Mouse (Mus musculus) hindbrain, embryonic 16.5 days (tissue): ENCODE data around the gene Col27a1. TPM values are rescaled to one million over a fixed set of nuclear protein-coding genes. Genes with fewer than 3 reads are reported as not detected.

Experiments
- ATAC-seq: fragments of 200-750 bp; cut with Nextera tagmentation; 2 replicates; pipeline ENCODE4 v1.8.0; 2017; ENCODE audit warnings: moderate TSS enrichment, moderate library complexity
- H3K27ac ChIP-seq: fragments of 300-500 bp; sonication (generic); 2 replicates; pipeline ENCODE4 v1.5.1; 2014; ENCODE audit warnings: low read depth, mild to moderate bottlenecking, control low read depth, low read length, moderate library complexity
- H3K27me3 ChIP-seq: fragments of 300-500 bp; sonication (generic); replicated peaks from 2 replicates; pipeline ENCODE4 v1.6.1; 2014; ENCODE audit warnings: low read length; ENCODE audit not compliant: control insufficient read depth, insufficient read depth
- H3K36me3 ChIP-seq: fragments of 300-500 bp; sonication (generic); 2 replicates; pipeline ENCODE4 v1.6.1; 2014; ENCODE audit warnings: mild to moderate bottlenecking, low read length, moderate library complexity, mixed read lengths; ENCODE audit not compliant: control insufficient read depth, insufficient read depth
- H3K4me1 ChIP-seq: fragments of 300-500 bp; sonication (generic); 2 replicates; pipeline ENCODE4 v1.6.1; 2014; ENCODE audit warnings: low read depth, low read length; ENCODE audit not compliant: control insufficient read depth, insufficient read depth
- H3K4me2 ChIP-seq: fragments of 300-500 bp; sonication (generic); 2 replicates; pipeline ENCODE4 v1.6.1; 2014; ENCODE audit warnings: mild to moderate bottlenecking, low read length, control low read depth, moderate library complexity
- H3K4me3 ChIP-seq: fragments of 300-500 bp; sonication (generic); 2 replicates; pipeline ENCODE4 v1.5.1; 2014; ENCODE audit warnings: mild to moderate bottlenecking, low read length, control low read depth, moderate library complexity
- H3K9ac ChIP-seq: fragments of 300-500 bp; sonication (generic); 2 replicates; pipeline ENCODE4 v1.6.1; 2014; ENCODE audit warnings: low read depth, mild to moderate bottlenecking, control low read depth, low read length, moderate library complexity
- H3K9me3 ChIP-seq: fragments of 300-500 bp; sonication (generic); 2 replicates; pipeline ENCODE4 v1.6.1; 2014; ENCODE audit warnings: mild to moderate bottlenecking, low read length, moderate library complexity; ENCODE audit not compliant: control insufficient read depth
- WGBS: fragments of 180-500 bp; shearing (Covaris S2); extraction: QIAGEN DNeasy Blood & Tissue Kit; methylation state at CpG from one replicate; pipeline ENCODE4 v1.1.7; 2014; 5-methylcytosine and 5-hydroxymethylcytosine counted together
- polyA plus RNA-seq: library from polyadenylated mRNA; unstranded; fragments of >200 nt; fragmentation: Nextera tagmentation; extraction: Ambion mirVana; gene quantifications from 2 replicates; pipeline ENCODE4 v1.2.1, GENCODE M21; 2015

Gene Col27a1
- polyA plus RNA-seq, 1 experiment from 2014 or later = 2.7 TPM

- 94% methylated on average over 4 of the region's 4 CpGs for WGBS
- H3K9me3 ChIP-seq = no peaks in the 10 kb centered on the region
These were observed 72.2 kb downstream of the Col27a1 start for GRCm38 (mm10) chr4:63286034-63286433.

GRCm38 (mm10) chr4:63288497-63288896, 74.7 kb downstream of the Col27a1 start:
- Histone ChIP-seq H3K4me3 (no peak overlapping the region), H3K4me1 (peaks cover 12% of the 10 kb centered on the region), H3K36me3 (no peaks in the 10 kb centered on the region), H3K9ac (no peak overlapping the region), H3K27ac (no peak overlapping the region), H3K4me2 (no peak overlapping the region), H3K9me3 (no peaks in the 10 kb centered on the region), H3K27me3 (no peaks in the 10 kb centered on the region)
- no peak for ATAC-seq
- WGBS = 86% methylated on average over 5 of the region's 5 CpGs

More at GRCm38 (mm10) chr4:63286034-63286433, 72.2 kb downstream of the Col27a1 start:
- H3K4me2 ChIP-seq = no peak overlapping the region
- no peak overlapping the region for H3K4me3 ChIP-seq
- no peak for ATAC-seq
- H3K4me1 ChIP-seq = peaks cover 9% of the 10 kb centered on the region
- no peak overlapping the region for H3K27ac ChIP-seq
- no peaks in the 10 kb centered on the region for H3K36me3 ChIP-seq
- H3K9ac ChIP-seq = no peak overlapping the region
- H3K27me3 ChIP-seq = no peaks in the 10 kb centered on the region

GRCm38 (mm10) chr4:63290081-63290480, 76.3 kb downstream of the Col27a1 start:
- peaks cover 12% of the 10 kb centered on the region for H3K4me1 ChIP-seq
- H3K4me2 ChIP-seq = no peak overlapping the region
- H3K27ac ChIP-seq = peak overlapping the region; percentile 1; the same call in 1 of the 2 replicates
- 55% methylated on average over 2 of the region's 2 CpGs for WGBS
- no peaks in the 10 kb centered on the region for H3K27me3 ChIP-seq
- no peaks in the 10 kb centered on the region for H3K9me3 ChIP-seq
- no peak; the same call in 1 of the 2 replicates for ATAC-seq
- H3K4me3 ChIP-seq = no peak overlapping the region
- H3K9ac ChIP-seq = no peak overlapping the region
- no peaks in the 10 kb centered on the region for H3K36me3 ChIP-seq

GRCm38 (mm10) chr4:63291075-63291474, 77.3 kb downstream of the Col27a1 start:
- Histone ChIP-seq H3K9ac (no peak overlapping the region), H3K27me3 (no peaks in the 10 kb centered on the region), H3K36me3 (no peaks in the 10 kb centered on the region), H3K4me2 (no peak overlapping the region), H3K4me1 (peaks cover 12% of the 10 kb centered on the region), H3K9me3 (no peaks in the 10 kb centered on the region), H3K27ac (no peak overlapping the region), H3K4me3 (no peak overlapping the region)
- WGBS = 31% methylated on average over 7 of the region's 7 CpGs
- ATAC-seq = peak; percentile 96

- no peak for ATAC-seq
- Histone ChIP-seq H3K27me3 (no peaks in the 10 kb centered on the region), H3K4me2 (no peak overlapping the region), H3K36me3 (no peaks in the 10 kb centered on the region), H3K27ac (no peak overlapping the region), H3K9ac (no peak overlapping the region), H3K9me3 (no peaks in the 10 kb centered on the region), H3K4me1 (peaks cover 12% of the 10 kb centered on the region), H3K4me3 (no peak overlapping the region)
- 81% methylated on average over 4 of the region's 4 CpGs for WGBS
These were observed 77.9 kb downstream of the Col27a1 start for GRCm38 (mm10) chr4:63291658-63292057.

- no peak overlapping the region for H3K4me2 ChIP-seq
- no peak overlapping the region for H3K4me3 ChIP-seq
- no peak overlapping the region for H3K27ac ChIP-seq
- peaks cover 5% of the 10 kb centered on the region for H3K4me1 ChIP-seq
- 85% methylated on average over 1 of the region's 1 CpGs for WGBS
- H3K27me3 ChIP-seq = no peaks in the 10 kb centered on the region
- ATAC-seq = no peak
- H3K9ac ChIP-seq = no peak overlapping the region
- no peaks in the 10 kb centered on the region for H3K9me3 ChIP-seq
- H3K36me3 ChIP-seq = no peaks in the 10 kb centered on the region
These were observed 81.8 kb downstream of the Col27a1 start for GRCm38 (mm10) chr4:63295641-63296040.

- Histone ChIP-seq H3K9ac (no peak overlapping the region), H3K4me3 (no peak overlapping the region), H3K4me1 (peaks cover 2% of the 10 kb centered on the region; the same call in 1 of the 2 replicates), H3K9me3 (no peaks in the 10 kb centered on the region), H3K27ac (no peak overlapping the region), H3K27me3 (no peaks in the 10 kb centered on the region), H3K36me3 (no peaks in the 10 kb centered on the region), H3K4me2 (no peak overlapping the region)
- WGBS = 76% methylated on average over 3 of the region's 3 CpGs
- no peak for ATAC-seq
These were observed 82.5 kb downstream of the Col27a1 start for GRCm38 (mm10) chr4:63296263-63296662.

- Histone ChIP-seq H3K36me3 (no peaks in the 10 kb centered on the region), H3K27ac (no peak overlapping the region), H3K4me2 (no peak overlapping the region), H3K9ac (no peak overlapping the region), H3K9me3 (no peaks in the 10 kb centered on the region), H3K4me3 (no peak overlapping the region), H3K27me3 (no peaks in the 10 kb centered on the region), H3K4me1 (no peaks in the 10 kb centered on the region; the same call in 1 of the 2 replicates)
- no peak for ATAC-seq
- WGBS = 88% methylated on average over 8 of the region's 8 CpGs
These were observed 83.1 kb downstream of the Col27a1 start for GRCm38 (mm10) chr4:63296876-63297275.

- H3K9me3 ChIP-seq = no peaks in the 10 kb centered on the region
- ATAC-seq = no peak
- H3K36me3 ChIP-seq = no peaks in the 10 kb centered on the region
- peaks cover 3% of the 10 kb centered on the region; the same call in 1 of the 2 replicates for H3K4me1 ChIP-seq
- WGBS = 97% methylated on average over 8 of the region's 8 CpGs
- no peak overlapping the region for H3K27ac ChIP-seq
- H3K27me3 ChIP-seq = no peaks in the 10 kb centered on the region
- no peak overlapping the region for H3K9ac ChIP-seq
- no peak overlapping the region for H3K4me3 ChIP-seq
- no peak overlapping the region for H3K4me2 ChIP-seq
These were observed 84.4 kb downstream of the Col27a1 start for GRCm38 (mm10) chr4:63298191-63298590.

GRCm38 (mm10) chr4:63302641-63303040, 88.8 kb downstream of the Col27a1 start:
- no peaks in the 10 kb centered on the region for H3K36me3 ChIP-seq
- H3K4me1 ChIP-seq = peaks cover 3% of the 10 kb centered on the region; the same call in 1 of the 2 replicates
- no peak overlapping the region for H3K4me2 ChIP-seq
- 43% methylated on average over 4 of the region's 4 CpGs for WGBS
- no peak overlapping the region for H3K4me3 ChIP-seq
- no peaks in the 10 kb centered on the region for H3K27me3 ChIP-seq
- H3K9ac ChIP-seq = no peak overlapping the region
- H3K27ac ChIP-seq = no peak overlapping the region
- peak; percentile 71 for ATAC-seq
- no peaks in the 10 kb centered on the region for H3K9me3 ChIP-seq
